Mouse (Mus musculus) E14TG2a.4 (cell line): ENCODE results near the gene Timm13.

Experiments
- H3K27me3 ChIP-seq: 2 replicates; pipeline ENCODE4 v1.6.1; 2014; ENCODE audit warnings: low read length, control low read depth; ENCODE audit not compliant: insufficient read depth
- H3K36me3 ChIP-seq: 2 replicates; pipeline ENCODE4 v1.6.1; 2014; ENCODE audit warnings: low read length, control low read depth; ENCODE audit not compliant: insufficient read depth
- H3K4me1 ChIP-seq: replicated peaks from 2 replicates; pipeline ENCODE4 v1.6.1; 2014; ENCODE audit warnings: low read depth, low read length, control low read depth
- H3K4me3 ChIP-seq: replicated peaks from 2 replicates; pipeline ENCODE4 v1.5.1; 2014; ENCODE audit warnings: mild to moderate bottlenecking, low read length
- H3K9me3 ChIP-seq: 2 replicates; pipeline ENCODE4 v1.6.1; 2014; ENCODE audit warnings: low read length, control low read depth
- CTCF ChIP-seq: conservative IDR thresholded peaks from 2 replicates; pipeline ENCODE4 v1.5.1; 2014; ENCODE audit warnings: low read length
- NANOG ChIP-seq: IDR thresholded peaks from 2 replicates; pipeline ENCODE4 v1.6.1; 2014; ENCODE audit warnings: borderline replicate concordance, low read length, mixed read lengths
- POU5F1 ChIP-seq: IDR thresholded peaks from 2 replicates; pipeline ENCODE4 v1.6.1; 2014; ENCODE audit warnings: low read length, borderline replicate concordance

Gene Timm13

DNA sequence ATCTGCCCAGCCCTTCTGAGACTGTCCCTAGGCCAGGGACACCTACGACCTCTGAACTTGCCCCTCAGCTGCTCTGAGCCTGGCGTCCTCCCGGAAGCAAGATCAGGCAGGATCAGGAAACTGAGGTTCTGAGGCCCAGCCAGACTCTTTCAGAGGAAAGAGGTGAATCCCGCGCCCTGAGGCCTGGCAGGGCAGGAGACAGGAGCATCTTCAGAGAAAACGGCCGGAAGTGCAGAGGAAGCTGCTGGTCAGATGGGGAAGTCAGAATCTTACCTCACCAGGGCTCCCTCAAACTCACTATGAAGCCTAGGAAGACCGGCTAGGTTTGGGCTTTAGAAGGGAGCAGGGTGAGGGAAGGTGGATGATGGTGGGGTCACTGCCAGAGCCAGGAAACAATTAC lies 42.1 kb upstream of the Timm13 start:
- no peaks in the 10 kb centered on the region for H3K36me3 ChIP-seq
- no peaks in the 10 kb centered on the region for H3K9me3 ChIP-seq
- peaks cover 96% of the 10 kb centered on the region for H3K4me1 ChIP-seq
- no peaks in the 10 kb centered on the region for H3K27me3 ChIP-seq
- H3K4me3 ChIP-seq: 0 out of 2 replicates have a peak overlapping the region, but pooled peaks have one; percentile 21
- TF ChIP-seq POU5F1: no peak
- TF ChIP-seq CTCF: no peak
- TF ChIP-seq NANOG: no peak

DNA sequence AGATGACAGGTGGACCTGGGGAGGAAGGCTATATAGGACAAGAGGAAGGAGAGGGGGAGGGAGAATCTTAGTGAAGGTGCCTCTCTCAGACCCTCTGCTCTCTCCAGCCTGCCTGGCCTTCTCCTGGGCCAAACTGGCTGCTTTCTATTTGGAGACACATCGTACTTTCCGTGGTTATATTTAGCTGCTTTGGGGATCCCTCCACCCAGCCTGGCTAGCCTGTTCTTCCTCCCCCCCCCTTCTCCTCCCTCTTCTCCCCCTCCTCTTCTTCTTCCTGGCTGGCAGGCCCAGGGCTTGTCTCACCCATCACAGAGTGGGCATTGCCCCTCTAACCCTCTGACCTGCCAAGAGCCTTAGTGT lies 40.2 kb upstream of the Timm13 start:
- H3K27me3 ChIP-seq: peaks cover 18% of the 10 kb centered on the region
- H3K4me1 ChIP-seq: peaks cover 94% of the 10 kb centered on the region
- peak overlapping the region; percentile 70 for H3K4me3 ChIP-seq
- TF ChIP-seq NANOG (no peak), CTCF (no peak), POU5F1 (no peak)
- no peaks in the 10 kb centered on the region for H3K36me3 ChIP-seq
- no peaks in the 10 kb centered on the region for H3K9me3 ChIP-seq

DNA sequence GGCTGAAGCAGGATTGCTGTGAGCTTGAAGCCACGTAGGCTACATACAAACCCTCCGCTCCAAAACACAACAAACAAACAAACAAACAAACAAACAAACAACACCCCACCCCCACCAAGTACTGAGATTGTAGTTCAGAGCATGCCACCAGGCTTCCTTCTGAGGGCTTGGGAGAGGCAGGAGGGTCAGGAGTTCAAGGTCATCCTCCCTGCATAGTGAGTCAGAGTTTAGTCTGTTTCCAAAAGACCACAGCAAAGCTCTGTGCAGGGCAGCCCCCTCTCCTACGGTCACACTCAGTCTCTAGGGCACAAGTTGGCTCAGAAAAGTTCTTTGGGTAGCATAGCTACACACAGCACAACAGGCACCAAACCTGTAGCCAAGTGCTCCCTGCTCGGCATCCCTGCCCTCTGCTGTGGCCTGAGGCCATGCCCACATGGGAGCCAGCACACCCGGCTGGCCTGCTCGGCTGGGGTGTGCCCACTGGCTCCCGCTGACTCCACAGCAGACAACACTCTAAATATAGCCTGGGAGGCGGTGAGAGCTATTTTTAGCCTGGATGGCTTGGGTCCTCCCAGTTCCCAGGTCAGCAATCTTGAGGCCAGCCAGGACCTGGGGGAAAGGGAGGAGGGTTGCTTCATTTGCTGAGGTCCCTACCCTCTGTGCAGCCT lies 39.7 kb upstream of the Timm13 start:
- Histone ChIP-seq H3K4me3 (peak overlapping the region; percentile 70), H3K36me3 (no peaks in the 10 kb centered on the region), H3K4me1 (peaks cover 94% of the 10 kb centered on the region), H3K9me3 (no peaks in the 10 kb centered on the region), H3K27me3 (peaks cover 22% of the 10 kb centered on the region)
- TF ChIP-seq POU5F1 (no peak), NANOG (no peak), CTCF (no peak)

DNA sequence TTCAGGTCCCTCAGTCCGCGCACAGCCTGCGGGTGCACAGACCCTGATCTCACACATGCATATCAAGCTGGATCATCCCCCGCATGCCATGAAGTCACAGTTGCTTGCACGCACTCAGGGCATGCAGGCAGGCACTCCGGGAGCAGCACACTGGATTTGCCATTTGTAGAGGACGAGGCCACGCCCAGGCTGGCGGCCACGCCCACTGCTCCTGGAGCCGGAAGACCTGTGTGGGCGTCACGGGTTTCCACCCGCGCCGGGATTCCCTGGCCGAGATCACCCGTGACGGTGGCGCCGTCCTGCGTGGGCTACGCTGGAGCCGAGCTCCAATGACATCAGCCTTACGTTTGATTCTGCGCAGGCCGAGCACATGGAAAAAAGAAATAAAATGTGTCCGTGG lies 38.9 kb upstream of the Timm13 start:
- H3K4me3 ChIP-seq: peak overlapping the region; percentile 70
- H3K36me3 ChIP-seq: no peaks in the 10 kb centered on the region
- H3K9me3 ChIP-seq: no peaks in the 10 kb centered on the region
- peaks cover 22% of the 10 kb centered on the region for H3K27me3 ChIP-seq
- peaks cover 98% of the 10 kb centered on the region for H3K4me1 ChIP-seq
- TF ChIP-seq NANOG (no peak), CTCF (no peak), POU5F1 (no peak)

DNA sequence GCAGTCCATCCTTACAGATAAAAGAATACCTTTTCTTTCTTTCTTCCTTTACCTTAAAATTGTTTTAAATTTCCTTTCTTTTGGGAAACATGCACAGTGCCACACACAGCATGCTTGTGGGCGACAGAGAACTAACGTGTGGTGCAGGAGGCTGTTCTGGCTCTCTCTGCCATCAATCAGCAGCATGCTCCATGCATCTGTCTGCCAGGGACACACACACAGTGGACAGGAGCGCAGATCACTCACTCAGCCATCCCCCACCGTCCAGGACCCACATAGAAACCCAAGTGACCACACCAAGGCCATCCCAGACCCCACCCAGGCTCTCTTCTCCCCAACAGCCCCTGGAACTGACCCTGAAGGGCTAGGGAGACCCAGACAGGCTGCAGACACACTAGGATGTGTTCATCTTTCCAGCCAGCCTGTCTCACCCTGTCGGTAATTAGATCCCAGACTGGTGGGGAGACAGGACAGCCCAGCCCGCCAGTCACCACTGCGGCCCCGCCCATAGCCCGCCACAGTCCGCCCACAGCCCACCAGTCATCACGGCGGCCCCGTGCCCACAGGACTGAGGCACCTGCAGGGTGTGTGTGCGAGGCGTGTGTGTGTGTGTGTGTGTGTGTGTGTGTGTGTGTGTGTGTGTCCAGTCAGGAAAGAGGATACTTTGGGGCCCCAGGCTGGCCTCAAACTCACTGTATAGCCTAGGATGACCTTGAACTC lies 38.2 kb upstream of the Timm13 start:
- Histone ChIP-seq H3K4me3 (peak overlapping the region; percentile 70), H3K27me3 (peaks cover 28% of the 10 kb centered on the region), H3K4me1 (peaks cover 99% of the 10 kb centered on the region), H3K36me3 (no peaks in the 10 kb centered on the region), H3K9me3 (no peaks in the 10 kb centered on the region)
- TF ChIP-seq CTCF: no peak
- TF ChIP-seq POU5F1: no peak
- TF ChIP-seq NANOG: no peak

DNA sequence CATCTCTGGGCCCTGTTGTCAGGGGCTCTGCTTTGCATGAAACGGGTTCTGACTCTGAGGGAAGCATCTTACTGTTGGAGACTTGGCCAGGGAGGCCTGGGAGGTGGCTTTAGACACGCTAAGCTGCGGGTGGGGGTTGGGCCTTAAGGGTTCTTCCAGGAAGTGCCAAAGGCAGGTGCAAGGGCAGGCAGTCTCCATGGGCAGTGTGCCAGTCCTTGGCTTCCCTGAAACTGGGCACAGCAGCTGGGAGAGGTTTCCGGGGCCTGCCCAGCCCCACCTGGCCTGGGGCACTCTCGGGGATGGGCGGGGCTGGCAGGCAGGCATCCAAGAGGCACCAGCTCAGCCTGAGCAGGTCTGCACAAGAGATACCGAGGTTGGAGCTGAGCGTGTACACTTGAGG lies 36.9 kb upstream of the Timm13 start:
- H3K27me3 ChIP-seq: peaks cover 35% of the 10 kb centered on the region
- peak overlapping the region; percentile 71 for H3K4me3 ChIP-seq
- no peaks in the 10 kb centered on the region for H3K9me3 ChIP-seq
- peaks cover 99% of the 10 kb centered on the region for H3K4me1 ChIP-seq
- H3K36me3 ChIP-seq: no peaks in the 10 kb centered on the region
- TF ChIP-seq POU5F1: no peak
- TF ChIP-seq NANOG: no peak
- no peak for TF ChIP-seq CTCF

DNA sequence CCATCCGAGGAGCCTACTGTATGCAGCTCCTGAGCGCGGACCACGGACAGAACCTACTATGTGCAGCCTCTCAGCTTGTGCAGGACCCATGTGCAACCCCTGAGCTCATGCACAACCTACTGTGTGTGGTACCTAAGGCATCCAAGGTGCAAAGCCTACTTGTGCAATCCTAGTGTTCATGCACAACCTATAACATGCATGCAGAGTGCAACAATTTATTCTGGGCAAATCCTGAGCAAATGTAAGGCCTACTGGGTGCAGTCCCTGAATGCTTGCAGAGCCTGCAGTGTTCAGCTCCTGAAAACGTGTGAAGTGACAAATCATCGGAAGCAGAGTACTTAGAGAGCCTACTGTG lies 36.0 kb upstream of the Timm13 start:
- H3K4me1 ChIP-seq: peaks cover 99% of the 10 kb centered on the region
- H3K4me3 ChIP-seq: peak overlapping the region; percentile 71
- H3K36me3 ChIP-seq: no peaks in the 10 kb centered on the region
- peaks cover 43% of the 10 kb centered on the region for H3K27me3 ChIP-seq
- TF ChIP-seq POU5F1 (no peak), CTCF (no peak), NANOG (no peak)
- H3K9me3 ChIP-seq: no peaks in the 10 kb centered on the region

DNA sequence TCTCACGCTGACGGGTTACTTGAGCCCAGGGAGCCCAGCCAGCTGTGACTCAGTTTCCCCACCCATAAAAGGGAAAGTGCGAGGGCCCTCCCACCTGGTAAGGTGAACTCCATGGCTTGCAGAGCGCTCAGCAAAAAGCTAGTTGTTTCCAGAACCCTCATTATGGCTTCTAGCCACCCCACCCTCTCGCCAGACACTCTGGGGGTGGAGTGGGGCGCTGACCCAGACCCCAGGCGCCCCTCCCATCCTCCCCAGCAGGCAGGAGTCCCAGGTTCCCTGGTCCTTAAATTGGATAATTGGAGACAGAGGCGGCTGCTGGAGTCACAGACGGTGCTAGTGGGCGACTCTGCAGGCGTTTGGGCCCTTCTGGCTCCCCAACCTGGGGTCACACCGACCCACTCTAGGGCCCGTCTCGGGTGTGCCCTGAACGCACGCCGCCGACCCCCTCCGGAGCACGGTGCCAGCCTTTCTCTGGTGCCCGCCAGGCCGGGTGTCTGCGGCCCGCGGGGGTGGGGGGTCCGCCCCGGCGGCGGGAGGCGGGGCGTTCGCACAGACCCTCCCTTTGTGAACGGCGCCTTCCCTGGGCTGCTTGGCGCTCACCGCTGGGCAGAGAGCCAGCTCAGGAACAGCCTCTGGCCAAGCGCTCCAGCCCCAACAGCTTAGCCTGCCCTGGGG lies 35.5 kb upstream of the Timm13 start:
- H3K27me3 ChIP-seq: peaks cover 47% of the 10 kb centered on the region
- H3K4me1 ChIP-seq: peaks cover 99% of the 10 kb centered on the region
- H3K4me3 ChIP-seq: peak overlapping the region; percentile 71
- H3K9me3 ChIP-seq: no peaks in the 10 kb centered on the region
- peaks cover 4% of the 10 kb centered on the region for H3K36me3 ChIP-seq
- TF ChIP-seq NANOG (no peak), POU5F1 (no peak)
